Mouse (Mus musculus) kidney, embryonic 16.5 days (tissue): ENCODE data around the gene Hydin. TPM values are rescaled to one million over a fixed set of nuclear protein-coding genes. Genes with fewer than 3 reads are reported as not detected.

Experiments used
- ATAC-seq: fragments of 200-750 bp; cut with Nextera tagmentation; 2 replicates; pipeline ENCODE4 v1.8.0; 2017; ENCODE audit warnings: moderate TSS enrichment; ENCODE audit not compliant: low FRiP score, low TSS enrichment
- H3K27ac ChIP-seq: fragments of 300-500 bp; sonication (generic); 2 replicates; pipeline ENCODE4 v1.5.1; 2014; ENCODE audit warnings: low read length
- H3K27me3 ChIP-seq: fragments of 300-500 bp; sonication (generic); 2 replicates; pipeline ENCODE4 v1.6.1; 2014; ENCODE audit warnings: low read length, control low read depth, mixed read lengths; ENCODE audit not compliant: insufficient read depth
- H3K36me3 ChIP-seq: fragments of 300-500 bp; sonication (generic); 2 replicates; pipeline ENCODE4 v1.6.1; 2014; ENCODE audit warnings: low read length, control low read depth, mixed read lengths; ENCODE audit not compliant: insufficient read depth
- H3K4me1 ChIP-seq: fragments of 300-500 bp; sonication (generic); 2 replicates; pipeline ENCODE4 v1.6.1; 2014; ENCODE audit warnings: low read length, control low read depth, mixed read lengths; ENCODE audit not compliant: insufficient read depth
- H3K4me2 ChIP-seq: fragments of 300-500 bp; sonication (generic); replicated peaks from 2 replicates; pipeline ENCODE4 v1.6.1; 2014; ENCODE audit warnings: low read depth, low read length
- H3K4me3 ChIP-seq: fragments of 300-500 bp; sonication (generic); 2 replicates; pipeline ENCODE4 v1.5.1; 2014; ENCODE audit warnings: mild to moderate bottlenecking, low read length
- H3K9ac ChIP-seq: fragments of 300-500 bp; sonication (generic); replicated peaks from 2 replicates; pipeline ENCODE4 v1.6.1; 2014; ENCODE audit warnings: low read length
- H3K9me3 ChIP-seq: fragments of 300-500 bp; sonication (generic); 2 replicates; pipeline ENCODE4 v1.6.1; 2016; ENCODE audit warnings: low read length, control low read depth
- WGBS: fragments of 180-500 bp; shearing (Covaris S2); extraction: QIAGEN DNeasy Blood & Tissue Kit; methylation state at CpG from one replicate; pipeline ENCODE4 v1.1.7; 2014; 5-methylcytosine and 5-hydroxymethylcytosine counted together
- polyA plus RNA-seq: library from polyadenylated mRNA; unstranded; fragments of >200 nt; fragmentation: Nextera tagmentation; extraction: Ambion mirVana; gene quantifications from 2 replicates; pipeline ENCODE4 v1.2.1, GENCODE M21; 2015

Hydin gene
- polyA plus RNA-seq, 1 experiment from 2014 or later: 0.14 TPM

DNA sequence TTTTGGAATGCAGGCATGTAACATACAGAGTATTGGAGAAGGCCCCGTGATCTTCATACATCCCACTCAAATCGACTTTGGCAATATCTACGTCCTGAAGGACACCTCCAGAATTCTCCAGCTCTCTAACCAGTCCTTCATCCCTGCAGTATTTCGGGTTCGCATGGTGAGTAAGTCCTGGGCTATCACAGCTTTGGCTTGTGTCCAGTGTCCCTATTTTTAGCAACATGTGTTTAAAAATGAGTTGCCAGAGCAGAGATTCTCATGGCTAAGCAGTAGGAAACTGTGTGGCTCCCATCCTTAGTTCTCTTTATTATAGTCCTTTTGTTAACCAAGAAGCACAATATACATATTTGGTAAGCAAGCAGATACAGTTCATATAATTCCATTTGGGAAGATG is 152.9 kb downstream of the Hydin start:
- ATAC-seq: no peak
- no peak overlapping the region for H3K27ac ChIP-seq
- no peaks in the 10 kb centered on the region for H3K9me3 ChIP-seq
- no peaks in the 10 kb centered on the region for H3K27me3 ChIP-seq
- H3K4me1 ChIP-seq: no peaks in the 10 kb centered on the region
- H3K4me3 ChIP-seq: no peak overlapping the region
- no peak overlapping the region for H3K4me2 ChIP-seq
- H3K36me3 ChIP-seq: no peaks in the 10 kb centered on the region
- no peak overlapping the region for H3K9ac ChIP-seq
- WGBS: 84% methylated on average over 5 of the region's 5 CpGs

DNA sequence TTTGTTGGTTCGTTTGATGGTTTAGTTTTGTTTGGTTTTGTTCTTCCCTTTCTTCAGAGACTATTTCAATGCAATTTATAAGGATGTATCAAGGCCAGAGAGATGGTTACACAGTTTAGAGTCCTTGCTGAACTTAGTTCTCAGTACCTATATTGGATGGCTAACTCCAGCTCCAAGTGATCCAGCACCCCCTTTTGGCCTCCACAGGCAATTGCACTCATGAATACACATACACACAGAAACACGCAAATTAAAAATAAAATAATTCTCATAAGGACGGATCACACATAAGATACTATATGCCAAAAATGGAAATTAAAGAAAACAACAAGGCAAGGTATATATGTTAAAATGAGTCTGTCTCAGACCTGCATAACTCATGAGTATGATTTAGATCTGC is 153.4 kb downstream of the Hydin start:
- H3K9ac ChIP-seq: no peak overlapping the region
- H3K9me3 ChIP-seq: no peaks in the 10 kb centered on the region
- no peak overlapping the region for H3K4me2 ChIP-seq
- no peak overlapping the region for H3K4me3 ChIP-seq
- no peak overlapping the region for H3K27ac ChIP-seq
- 88% methylated on average over 3 of the region's 3 CpGs for WGBS
- no peak for ATAC-seq
- H3K4me1 ChIP-seq: no peaks in the 10 kb centered on the region
- H3K27me3 ChIP-seq: no peaks in the 10 kb centered on the region
- no peaks in the 10 kb centered on the region for H3K36me3 ChIP-seq

DNA sequence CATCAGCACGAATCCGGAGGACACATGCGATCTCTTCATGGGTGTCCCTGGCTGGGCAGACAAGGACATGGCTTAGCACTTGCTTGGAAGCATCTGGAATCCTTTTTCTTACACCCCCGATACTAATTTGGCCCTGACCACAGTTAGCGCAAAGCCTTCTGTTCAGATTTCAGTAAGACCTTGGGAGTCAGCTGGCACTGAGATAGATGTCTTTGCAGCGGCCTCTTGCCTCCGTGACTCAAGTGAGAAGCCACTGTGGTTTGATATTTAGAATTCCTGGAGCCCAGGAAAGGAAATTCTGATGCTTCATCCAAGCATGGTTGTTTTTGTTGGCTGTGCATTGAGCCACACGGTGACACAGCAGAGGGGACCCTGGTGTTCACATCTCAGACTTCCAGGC is 157.4 kb downstream of the Hydin start:
- Histone ChIP-seq H3K4me1 (no peaks in the 10 kb centered on the region), H3K27ac (no peak overlapping the region), H3K9me3 (no peaks in the 10 kb centered on the region), H3K4me2 (no peak overlapping the region), H3K36me3 (no peaks in the 10 kb centered on the region), H3K4me3 (no peak overlapping the region), H3K9ac (no peak overlapping the region), H3K27me3 (no peaks in the 10 kb centered on the region)
- WGBS: 90% methylated on average over 8 of the region's 8 CpGs
- no peak for ATAC-seq

DNA sequence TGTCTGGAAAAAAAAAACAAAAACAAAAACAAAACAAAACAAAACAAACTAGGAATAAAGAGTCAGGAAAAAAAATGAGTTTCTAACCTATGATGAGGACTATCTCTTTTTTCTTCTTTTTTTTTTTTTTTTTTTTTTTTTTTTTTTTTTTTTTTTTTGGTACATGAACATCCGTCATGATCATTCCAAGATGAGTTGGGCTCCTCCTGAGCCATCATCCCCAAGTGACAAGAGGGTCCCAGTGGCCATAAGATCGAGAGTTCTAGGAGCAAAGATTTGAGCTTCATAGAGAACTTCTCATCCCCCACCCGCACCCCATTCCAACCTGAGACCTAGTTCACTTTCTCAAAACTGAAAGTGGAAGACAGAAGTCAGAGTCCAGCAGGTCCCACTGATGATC is 164.6 kb downstream of the Hydin start:
- no peaks in the 10 kb centered on the region for H3K9me3 ChIP-seq
- H3K4me2 ChIP-seq: no peak overlapping the region
- no peak for ATAC-seq
- no peak overlapping the region for H3K4me3 ChIP-seq
- H3K27ac ChIP-seq: no peak overlapping the region
- 81% methylated on average over 3 of the region's 3 CpGs for WGBS
- H3K4me1 ChIP-seq: no peaks in the 10 kb centered on the region
- no peak overlapping the region for H3K9ac ChIP-seq
- no peaks in the 10 kb centered on the region for H3K27me3 ChIP-seq
- no peaks in the 10 kb centered on the region for H3K36me3 ChIP-seq

DNA sequence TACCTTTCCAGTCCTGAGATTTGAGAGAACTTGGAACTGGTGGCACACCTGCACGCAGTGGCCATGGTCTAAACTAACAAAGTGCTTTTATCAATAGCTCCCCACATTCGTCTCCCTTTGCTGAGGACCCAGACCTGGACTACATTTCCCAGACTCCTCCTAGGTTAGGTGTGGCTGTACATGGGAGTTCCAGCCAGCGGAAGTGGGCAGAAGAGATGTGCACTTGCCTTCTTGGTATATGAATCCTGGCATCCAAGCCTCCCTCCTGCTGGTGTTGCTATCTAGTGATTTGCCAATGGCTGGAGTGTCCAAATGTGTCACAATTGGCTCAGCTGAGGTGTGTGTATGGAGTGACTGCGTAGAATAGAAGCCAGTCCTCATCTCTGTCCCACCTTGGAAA is 173.8 kb downstream of the Hydin start:
- no peaks in the 10 kb centered on the region for H3K4me1 ChIP-seq
- 67% methylated on average over 4 of the region's 4 CpGs for WGBS
- H3K4me3 ChIP-seq: no peak overlapping the region

DNA sequence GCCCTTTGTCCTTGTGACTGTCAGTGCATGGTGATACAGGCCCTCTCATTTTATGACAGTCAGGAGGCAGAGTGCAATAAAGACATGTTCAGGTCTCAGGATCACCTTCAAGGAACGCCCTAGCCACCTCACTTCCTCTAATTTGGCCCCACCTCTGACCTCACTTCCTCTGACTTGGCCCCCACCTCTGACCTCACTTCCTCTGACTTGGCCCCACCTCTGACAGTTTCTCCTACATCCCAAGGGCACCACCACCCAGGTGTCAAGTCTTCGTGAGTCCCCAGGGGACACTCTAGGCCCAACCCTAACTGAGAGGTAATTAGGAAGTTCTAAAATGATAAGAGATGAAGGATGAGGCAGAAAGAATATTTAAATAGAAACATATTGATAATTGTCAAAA is 177.5 kb downstream of the Hydin start:
- WGBS: 83% methylated on average over 2 of the region's 2 CpGs
- Histone ChIP-seq H3K27ac (no peak overlapping the region), H3K36me3 (no peaks in the 10 kb centered on the region), H3K4me1 (no peaks in the 10 kb centered on the region), H3K9me3 (no peaks in the 10 kb centered on the region), H3K4me2 (no peak overlapping the region), H3K4me3 (no peak overlapping the region), H3K27me3 (no peaks in the 10 kb centered on the region), H3K9ac (no peak overlapping the region)
- ATAC-seq: no peak

More for the DNA sequence above, 173.8 kb downstream of the Hydin start:
- Histone ChIP-seq H3K36me3 (no peaks in the 10 kb centered on the region), H3K27ac (no peak overlapping the region), H3K9me3 (no peaks in the 10 kb centered on the region), H3K9ac (no peak overlapping the region), H3K27me3 (no peaks in the 10 kb centered on the region), H3K4me2 (no peak overlapping the region; the same call in 1 of the 2 replicates)
- ATAC-seq: no peak

DNA sequence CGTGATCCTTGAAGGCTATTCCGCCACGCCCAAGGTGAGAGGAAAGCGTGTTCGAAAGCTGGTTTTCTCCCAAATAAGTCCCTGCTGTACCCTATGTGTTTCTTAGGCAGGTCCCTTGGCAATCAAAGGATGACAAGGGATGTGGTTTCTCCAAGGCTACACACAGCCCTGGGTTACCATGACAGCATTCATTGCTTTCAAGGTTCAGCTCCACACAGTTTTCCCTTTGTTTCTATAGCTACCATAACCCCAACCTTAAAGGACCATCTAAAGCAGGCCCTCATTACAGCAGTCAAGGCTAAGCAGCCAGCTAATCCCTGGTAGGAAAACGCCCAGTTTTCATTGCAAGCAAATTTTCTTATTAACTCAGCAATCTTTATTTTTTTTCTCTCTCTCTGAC is 183.7 kb downstream of the Hydin start:
- Histone ChIP-seq H3K4me1 (no peaks in the 10 kb centered on the region), H3K9me3 (no peaks in the 10 kb centered on the region), H3K27ac (no peak overlapping the region), H3K36me3 (no peaks in the 10 kb centered on the region), H3K27me3 (no peaks in the 10 kb centered on the region), H3K4me3 (no peak overlapping the region), H3K9ac (no peak overlapping the region), H3K4me2 (no peak overlapping the region)
- 94% methylated on average over 6 of the region's 6 CpGs for WGBS
- ATAC-seq: no peak

DNA sequence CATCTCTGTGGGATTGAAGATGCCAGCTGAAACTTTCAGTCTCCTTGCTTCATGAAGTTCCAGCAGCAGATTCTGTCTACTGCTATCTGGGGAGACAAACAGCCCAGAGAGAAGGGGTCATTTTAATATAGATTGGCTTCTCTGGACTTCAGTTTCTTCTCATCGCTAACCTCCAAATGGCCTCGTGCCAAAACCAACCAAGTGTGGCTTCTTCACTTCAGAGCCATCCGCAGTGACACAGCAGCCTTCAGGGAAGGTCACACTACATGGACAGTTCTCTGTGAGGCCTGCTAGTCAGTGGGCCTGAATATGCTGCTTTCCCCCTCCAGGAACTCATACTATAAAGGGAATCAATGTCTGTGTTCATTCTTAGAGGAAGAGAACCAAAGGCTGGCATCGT is 187.7 kb downstream of the Hydin start:
- Histone ChIP-seq H3K36me3 (no peaks in the 10 kb centered on the region), H3K27me3 (no peaks in the 10 kb centered on the region), H3K4me3 (no peak overlapping the region), H3K9me3 (no peaks in the 10 kb centered on the region), H3K9ac (no peak overlapping the region), H3K4me2 (no peak overlapping the region), H3K27ac (no peak overlapping the region), H3K4me1 (no peaks in the 10 kb centered on the region)
- no peak for ATAC-seq
- WGBS: 55% methylated on average over 4 of the region's 4 CpGs

DNA sequence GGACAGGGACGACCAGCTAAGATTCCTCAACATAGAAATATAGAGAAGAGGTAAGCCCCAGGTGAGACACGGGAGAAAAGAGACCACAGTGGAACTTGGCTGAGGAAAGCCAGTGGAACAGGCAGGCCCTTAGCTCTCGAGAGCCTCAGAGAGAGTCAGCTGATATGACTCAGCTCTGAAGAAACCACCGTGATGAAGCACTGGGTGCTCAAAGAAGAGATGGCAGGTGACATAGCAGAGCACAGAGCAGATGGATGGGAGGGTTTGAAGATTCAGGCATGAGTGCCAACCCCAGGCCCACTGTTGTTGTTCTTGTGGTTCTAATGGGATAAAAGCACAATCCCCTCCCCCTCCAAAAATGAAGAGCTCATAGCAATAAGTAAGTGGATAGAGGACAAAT is 190.6 kb downstream of the Hydin start:
- 91% methylated on average over 4 of the region's 4 CpGs for WGBS
- no peak overlapping the region for H3K4me2 ChIP-seq
- H3K27ac ChIP-seq: no peak overlapping the region
- H3K27me3 ChIP-seq: no peaks in the 10 kb centered on the region
- no peaks in the 10 kb centered on the region for H3K4me1 ChIP-seq
- no peaks in the 10 kb centered on the region for H3K9me3 ChIP-seq
- H3K36me3 ChIP-seq: no peaks in the 10 kb centered on the region
- ATAC-seq: no peak
- H3K4me3 ChIP-seq: no peak overlapping the region
- no peak overlapping the region for H3K9ac ChIP-seq

DNA sequence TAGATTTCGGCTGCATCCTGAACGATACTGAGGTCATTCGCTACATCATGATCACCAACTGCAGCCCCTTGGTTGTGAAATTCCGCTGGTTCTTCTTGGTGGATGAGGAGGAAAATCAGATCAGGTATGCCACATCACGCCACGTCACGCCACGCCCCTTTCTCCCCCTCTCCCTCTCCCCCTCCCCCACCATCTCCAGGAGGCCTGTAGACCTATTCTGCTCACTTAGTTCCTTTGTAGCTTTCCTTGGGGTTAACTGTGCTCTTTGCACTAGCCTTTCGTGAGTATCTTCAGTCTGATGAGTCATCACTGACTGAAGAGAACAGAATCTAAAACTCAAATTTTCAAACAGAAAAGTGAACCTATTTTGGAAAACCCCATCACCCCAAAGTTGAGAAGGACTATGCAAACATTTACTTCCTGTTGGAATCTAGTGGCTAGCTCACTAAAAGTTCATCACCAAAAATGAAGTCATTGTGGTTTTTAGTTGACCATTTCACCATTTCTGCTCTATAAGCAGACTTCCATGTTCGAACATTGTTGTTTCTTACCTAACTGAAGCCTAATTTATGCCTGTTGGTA is 195.9 kb downstream of the Hydin start:
- WGBS: 85% methylated on average over 10 of the region's 10 CpGs
- Histone ChIP-seq H3K27me3 (no peaks in the 10 kb centered on the region), H3K4me3 (no peak overlapping the region), H3K4me2 (no peak overlapping the region), H3K9ac (no peak overlapping the region), H3K4me1 (no peaks in the 10 kb centered on the region), H3K27ac (no peak overlapping the region), H3K9me3 (no peaks in the 10 kb centered on the region), H3K36me3 (no peaks in the 10 kb centered on the region)
- no peak for ATAC-seq
